ENCODE assay signal across 10 mouse cellular contexts in genomic region chr16:18778461-18778860, GRCm38 (mm10). TPM values are rescaled to one million over a fixed set of nuclear protein-coding genes. Genes with fewer than 3 reads are reported as not detected.
DNase-seq lines count a peak whose midpoint lies in the region; ATAC-seq lines count a peak whose summit lies in the region.
"Had no signal": no experiment of that assay in that cellular context is flagged by ENCODE, and none has a peak within 500 bp of the region (broad histone marks: within the 10 kb centered on the region; RNA-seq: fewer than 3 reads in every experiment).

No protein-coding gene starts in this region.

- H3K36me3 ChIP-seq in kidney, embryonic 15.5 days = peaks cover 22% of the 10 kb centered on the region
- peaks cover 19% of the 10 kb centered on the region for H3K36me3 ChIP-seq in embryonic facial prominence, embryonic 12.5 days
- H3K36me3 ChIP-seq in hindbrain, embryonic 13.5 days = no peaks in the 10 kb centered on the region
- H3K36me3 ChIP-seq in midbrain, embryonic 13.5 days = peaks cover 7% of the 10 kb centered on the region

- ATAC-seq in kidney, embryonic 15.5 days (replicated peaks; ENCODE audit: low FRiP score) = no peak
- ATAC-seq in embryonic facial prominence, embryonic 12.5 days (ENCODE audit: insufficient number of reproducible peaks, insufficient read depth, low FRiP score, low TSS enrichment) = no peak
- no peak for ATAC-seq in hindbrain, embryonic 13.5 days (ENCODE audit: low FRiP score)
- ATAC-seq in midbrain, embryonic 13.5 days = no peak

- H3K4me1 ChIP-seq in kidney, embryonic 15.5 days = peaks cover 49% of the 10 kb centered on the region
- peaks cover 15% of the 10 kb centered on the region; the same call in 1 of the 2 replicates for H3K4me1 ChIP-seq in embryonic facial prominence, embryonic 12.5 days
- H3K4me1 ChIP-seq in hindbrain, embryonic 13.5 days (replicated peaks) = peaks cover 20% of the 10 kb centered on the region
- H3K4me1 ChIP-seq in midbrain, embryonic 13.5 days (replicated peaks) = peaks cover 24% of the 10 kb centered on the region

- H3K9ac ChIP-seq in kidney, embryonic 15.5 days = peak overlapping the region; percentile 53
- H3K9ac ChIP-seq in embryonic facial prominence, embryonic 12.5 days = no peak overlapping the region
- H3K9ac ChIP-seq in hindbrain, embryonic 13.5 days = no peak overlapping the region; the same call in 1 of the 2 replicates
- 0 out of 2 replicates have a peak overlapping the region, but pooled peaks have one; percentile 6 for H3K9ac ChIP-seq in midbrain, embryonic 13.5 days (replicated peaks)

- WGBS in kidney, embryonic 15.5 days = 15% methylated on average over 2 of the region's 2 CpGs
- WGBS in embryonic facial prominence, embryonic 12.5 days = 68% methylated on average over 2 of the region's 2 CpGs
- WGBS in hindbrain, embryonic 13.5 days = 60% methylated on average over 2 of the region's 2 CpGs
- 54% methylated on average over 2 of the region's 2 CpGs for WGBS in midbrain, embryonic 13.5 days

- H3K4me2 ChIP-seq in kidney, embryonic 15.5 days = peak overlapping the region; percentile 71
- no peak overlapping the region for H3K4me2 ChIP-seq in embryonic facial prominence, embryonic 12.5 days (replicated peaks)
- H3K4me2 ChIP-seq in hindbrain, embryonic 13.5 days = no peak overlapping the region
- H3K4me2 ChIP-seq in midbrain, embryonic 13.5 days (replicated peaks) = no peak overlapping the region

- DNase-seq in kidney, adult 9 months = no peak
- DNase-seq in cerebellum, postnatal 36 days = no peak
- no peak for DNase-seq in thymus, postnatal 10 days (ENCODE audit: low spot score in 2 of 2)
- DNase-seq: adrenal gland, postnatal 36 days had no signal

- H3K4me3 ChIP-seq in kidney, embryonic 15.5 days (replicated peaks) = peak overlapping the region; percentile 50
- peak overlapping the region; percentile 39; the same call in 1 of the 2 replicates for H3K4me3 ChIP-seq in embryonic facial prominence, embryonic 12.5 days
- H3K4me3 ChIP-seq in hindbrain, embryonic 13.5 days = peak overlapping the region; percentile 47; the same call in 1 of the 2 replicates
- peak overlapping the region; percentile 45 for H3K4me3 ChIP-seq in midbrain, embryonic 13.5 days (replicated peaks)

- H3K27ac ChIP-seq in kidney, embryonic 15.5 days = peak overlapping the region; percentile 72
- H3K27ac ChIP-seq in embryonic facial prominence, embryonic 12.5 days = no peak overlapping the region
- H3K27ac ChIP-seq in hindbrain, embryonic 13.5 days = peak overlapping the region; percentile 44; the same call in 1 of the 2 replicates
- no peak overlapping the region for H3K27ac ChIP-seq in midbrain, embryonic 13.5 days

- H3K27me3 ChIP-seq in kidney, embryonic 15.5 days = peaks cover 46% of the 10 kb centered on the region
- peaks cover 53% of the 10 kb centered on the region for H3K27me3 ChIP-seq in embryonic facial prominence, embryonic 12.5 days
- peaks cover 57% of the 10 kb centered on the region for H3K27me3 ChIP-seq in hindbrain, embryonic 13.5 days
- H3K27me3 ChIP-seq in midbrain, embryonic 13.5 days = peaks cover 47% of the 10 kb centered on the region

- no peaks in the 10 kb centered on the region for H3K9me3 ChIP-seq in kidney, embryonic 15.5 days (replicated peaks)
- H3K9me3 ChIP-seq in embryonic facial prominence, embryonic 12.5 days = no peaks in the 10 kb centered on the region
- H3K9me3 ChIP-seq in hindbrain, embryonic 13.5 days = no peaks in the 10 kb centered on the region
- H3K9me3 ChIP-seq in midbrain, embryonic 13.5 days = no peaks in the 10 kb centered on the region
- H3K9me3 ChIP-seq: G1E had no signal

RNA-seq across cellular contexts. Expression of gene Cldn5, which starts 1.8 kb away (rescaled TPM):
- polyA plus RNA-seq in kidney, embryonic 15.5 days (2015; fragmentation: Nextera tagmentation; extraction: Ambion mirVana) = 93.2 and 99.2 TPM in 2 replicates
- 30.5 and 32.0 TPM in 2 replicates for polyA plus RNA-seq in embryonic facial prominence, embryonic 12.5 days (2016; fragmentation: Nextera tagmentation; extraction: Ambion mirVana)
- 87.2 and 94.4 TPM in 2 replicates for polyA plus RNA-seq in hindbrain, embryonic 13.5 days (2015; fragmentation: Nextera tagmentation; extraction: Ambion mirVana)
- polyA plus RNA-seq in midbrain, embryonic 13.5 days (2015; fragmentation: Nextera tagmentation; extraction: Ambion mirVana) = 59.1 and 68.2 TPM in 2 replicates

RNA-seq across cellular contexts. Expression of gene Ufd1, which starts 33.1 kb away (rescaled TPM):
- polyA plus RNA-seq in kidney, embryonic 15.5 days (2015; fragmentation: Nextera tagmentation; extraction: Ambion mirVana) = 87.0 and 101 TPM in 2 replicates
- 104 and 110 TPM in 2 replicates for polyA plus RNA-seq in embryonic facial prominence, embryonic 12.5 days (2016; fragmentation: Nextera tagmentation; extraction: Ambion mirVana)
- polyA plus RNA-seq in hindbrain, embryonic 13.5 days (2015; fragmentation: Nextera tagmentation; extraction: Ambion mirVana) = 109 and 118 TPM in 2 replicates
- 112 and 121 TPM in 2 replicates for polyA plus RNA-seq in midbrain, embryonic 13.5 days (2015; fragmentation: Nextera tagmentation; extraction: Ambion mirVana)

RNA-seq across cellular contexts. Expression of gene Cdc45, which starts 33.3 kb away (rescaled TPM):
- polyA plus RNA-seq in kidney, embryonic 15.5 days (2015; fragmentation: Nextera tagmentation; extraction: Ambion mirVana) = 47.6 and 54.0 TPM in 2 replicates
- 51.4 and 56.3 TPM in 2 replicates for polyA plus RNA-seq in embryonic facial prominence, embryonic 12.5 days (2016; fragmentation: Nextera tagmentation; extraction: Ambion mirVana)
- 11.3 and 12.3 TPM in 2 replicates for polyA plus RNA-seq in hindbrain, embryonic 13.5 days (2015; fragmentation: Nextera tagmentation; extraction: Ambion mirVana)
- polyA plus RNA-seq in midbrain, embryonic 13.5 days (2015; fragmentation: Nextera tagmentation; extraction: Ambion mirVana) = 17.4 and 18.5 TPM in 2 replicates

RNA-seq across cellular contexts. Expression of gene 2510002D24Rik, which starts 57.9 kb away (rescaled TPM):
- polyA plus RNA-seq in kidney, embryonic 15.5 days (2015; fragmentation: Nextera tagmentation; extraction: Ambion mirVana) = 41.3 and 47.7 TPM in 2 replicates
- 38.2 and 38.3 TPM in 2 replicates for polyA plus RNA-seq in embryonic facial prominence, embryonic 12.5 days (2016; fragmentation: Nextera tagmentation; extraction: Ambion mirVana)
- 34.0 and 41.2 TPM in 2 replicates for polyA plus RNA-seq in hindbrain, embryonic 13.5 days (2015; fragmentation: Nextera tagmentation; extraction: Ambion mirVana)
- 35.5 and 38.4 TPM in 2 replicates for polyA plus RNA-seq in midbrain, embryonic 13.5 days (2015; fragmentation: Nextera tagmentation; extraction: Ambion mirVana)

RNA-seq across cellular contexts. Expression of gene Gm28539, which starts 57.9 kb away (rescaled TPM):
- not detected in 2 replicates for polyA plus RNA-seq in kidney, embryonic 15.5 days (2015; fragmentation: Nextera tagmentation; extraction: Ambion mirVana)
- polyA plus RNA-seq in embryonic facial prominence, embryonic 12.5 days (2016; fragmentation: Nextera tagmentation; extraction: Ambion mirVana) = not detected in 2 replicates
- not detected in 2 replicates for polyA plus RNA-seq in hindbrain, embryonic 13.5 days (2015; fragmentation: Nextera tagmentation; extraction: Ambion mirVana)
- 0.23 TPM in 1 of 2 replicates, not detected in the other for polyA plus RNA-seq in midbrain, embryonic 13.5 days (2015; fragmentation: Nextera tagmentation; extraction: Ambion mirVana)
- polyA plus RNA-seq: G1E; gonadal fat pad, adult 2 months had no signal

Comparison
In these comparisons a context has a peak if more than half of its experiments do, and no peak if none do; other contexts are left out.
1. H3K27ac ChIP-seq: peak in kidney, embryonic 15.5 days (single experiment) and hindbrain, embryonic 13.5 days (single experiment); none in embryonic facial prominence, embryonic 12.5 days (single experiment) and midbrain, embryonic 13.5 days (single experiment).
2. H3K9ac ChIP-seq: peak in kidney, embryonic 15.5 days (single experiment) and midbrain, embryonic 13.5 days (single experiment); none in embryonic facial prominence, embryonic 12.5 days (single experiment) and hindbrain, embryonic 13.5 days (single experiment).
3. Peak in every context shown above with its lines, with median percentiles within 50 percentile points of each other: H3K4me3 ChIP-seq.